Mouse (Mus musculus): ENCODE results near the gene Trim54. TPM values are rescaled to one million over a fixed set of nuclear protein-coding genes. Genes with fewer than 3 reads are reported as not detected.

The Trim54 gene
- polyA plus RNA-seq, 1 experiment from 2014 or later: not detected

DNA sequence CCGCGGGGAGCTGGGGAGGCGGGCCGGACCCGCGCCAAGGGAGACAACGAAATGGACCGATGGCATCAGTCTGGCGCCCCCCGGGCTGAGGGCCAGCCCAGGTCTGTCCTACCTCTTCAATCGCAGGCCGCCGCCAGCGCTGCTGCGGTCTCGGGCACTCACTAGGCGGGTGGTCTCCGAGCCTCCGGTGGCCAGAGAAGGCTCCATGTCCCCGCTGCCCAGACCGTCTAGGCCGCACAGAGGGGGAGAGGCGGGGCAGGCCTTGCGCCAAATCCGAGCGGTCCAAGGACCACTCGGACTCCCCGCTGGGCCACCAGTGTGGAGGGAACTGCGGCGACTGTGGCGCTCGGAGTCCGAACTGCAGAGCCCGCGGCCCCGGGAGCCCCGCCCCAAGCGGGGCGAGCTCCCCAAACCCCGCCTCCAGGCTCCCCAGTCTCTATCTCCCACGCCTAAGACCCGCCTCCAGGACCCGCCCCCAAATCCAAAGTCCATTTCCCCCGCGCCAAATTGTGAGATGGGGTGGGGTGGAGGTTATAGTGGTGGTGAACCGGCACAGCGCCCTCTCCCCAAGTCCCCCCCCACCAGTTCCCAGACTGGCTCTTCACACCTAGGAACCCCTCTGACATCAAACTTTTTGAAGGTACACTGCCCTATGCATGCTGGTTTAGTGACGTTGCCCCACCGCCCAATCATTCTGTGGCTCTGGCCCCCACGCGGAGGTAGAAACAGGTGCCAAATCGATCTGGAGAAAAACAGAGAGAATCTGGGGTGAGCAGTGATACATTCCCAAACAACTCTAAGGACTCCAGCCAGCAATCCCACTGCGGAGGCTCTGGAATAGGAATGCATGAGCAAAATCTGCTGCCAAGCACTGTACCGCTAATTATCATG lies 23.1 kb upstream of the Trim54 start:
- Histone ChIP-seq H3K27ac (no peak overlapping the region), H3K36me3 (ENCODE audit: inconsistent target) (no peaks in the 10 kb centered on the region), H3K4me3 (ENCODE audit: inconsistent target) (no peak overlapping the region), H3K79me2 (ENCODE audit: inconsistent target) (no peaks in the 10 kb centered on the region)
- 4% methylated on average over 49 of the region's 54 CpGs for WGBS (ENCODE audit: missing documents)

DNA sequence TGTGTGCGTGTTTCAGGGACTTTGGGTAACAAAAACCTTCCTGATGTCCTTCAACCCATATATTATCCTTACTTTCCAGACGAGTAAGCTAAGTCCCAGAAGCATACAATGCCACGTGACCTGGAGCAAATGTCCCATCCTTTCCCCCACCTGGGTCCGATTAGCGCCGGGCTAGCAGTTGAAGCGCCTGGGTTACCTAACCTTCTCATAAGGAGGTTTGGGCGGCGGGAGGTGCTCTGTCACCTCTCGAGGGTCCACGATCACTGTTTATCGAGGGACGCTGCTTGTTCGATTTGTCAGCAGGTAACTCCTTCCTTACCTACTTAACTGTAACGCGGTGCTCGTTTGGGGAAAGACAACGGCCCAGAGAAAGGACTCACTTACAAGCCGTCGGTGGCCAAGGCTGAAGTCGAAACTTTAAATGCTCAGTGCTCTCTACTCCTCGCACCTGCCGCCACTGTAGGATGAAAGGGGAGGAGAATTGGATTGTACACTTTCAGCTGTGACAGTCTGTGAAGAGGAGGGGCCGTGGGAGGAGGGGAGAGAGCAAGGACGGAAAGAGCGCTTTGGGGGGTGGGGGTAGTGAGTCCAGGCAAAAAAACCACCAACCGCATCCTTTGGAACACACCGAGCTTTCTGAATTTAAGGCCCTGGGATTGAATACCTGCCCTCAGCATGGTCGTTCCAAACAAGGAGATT lies 22.3 kb upstream of the Trim54 start:
- Histone ChIP-seq H3K27ac (no peak overlapping the region), H3K36me3 (ENCODE audit: inconsistent target) (no peaks in the 10 kb centered on the region), H3K79me2 (ENCODE audit: inconsistent target) (no peaks in the 10 kb centered on the region), H3K4me3 (ENCODE audit: inconsistent target) (no peak overlapping the region)
- WGBS (ENCODE audit: missing documents): 5% methylated on average over 28 of the region's 29 CpGs

DNA sequence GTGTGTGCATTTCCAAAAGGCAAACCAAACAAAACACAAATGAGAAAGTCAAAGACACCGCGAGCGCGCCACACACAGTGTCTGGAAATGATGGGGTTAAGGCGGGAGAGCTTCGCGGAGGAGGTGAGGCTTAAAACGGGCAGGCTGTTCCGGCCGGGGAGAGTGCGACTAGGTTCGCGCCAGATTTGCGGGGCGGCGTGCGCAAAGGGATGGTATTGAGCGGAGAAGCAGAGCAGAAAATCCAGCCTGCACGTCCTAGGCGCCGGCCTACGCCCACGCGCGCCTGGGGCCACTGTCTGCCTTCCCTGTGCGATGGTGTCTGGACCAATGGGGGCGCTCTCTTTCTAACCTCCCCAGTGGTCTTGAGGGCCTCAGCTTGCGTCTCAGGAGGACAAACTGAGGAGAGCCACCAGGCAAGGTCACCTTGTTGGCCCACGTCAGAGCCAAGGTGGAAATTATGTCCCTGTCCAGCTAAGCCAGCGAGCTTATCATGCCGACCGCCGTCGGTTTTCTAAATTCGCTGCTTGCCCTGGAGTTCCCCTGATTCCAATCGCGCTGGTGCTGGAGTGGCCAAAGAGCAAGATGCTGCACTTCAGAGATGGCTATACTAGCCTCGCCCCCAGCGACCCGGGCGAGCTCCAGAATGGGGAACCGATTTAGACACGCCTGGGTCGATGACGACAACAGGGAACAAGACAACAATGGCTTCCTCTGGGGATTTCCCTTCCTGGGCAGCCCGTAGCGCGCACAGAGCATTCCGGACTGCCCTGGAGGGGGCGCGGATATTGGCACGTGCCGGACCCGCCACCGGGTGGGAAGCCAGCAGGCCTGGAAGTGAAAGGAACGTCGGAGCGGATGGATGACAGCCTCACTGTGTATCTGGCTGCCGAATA lies 21.5 kb upstream of the Trim54 start:
- Histone ChIP-seq H3K27ac (no peak overlapping the region), H3K4me3 (ENCODE audit: inconsistent target) (peak overlapping the region; percentile 10; the same call in 1 of the 2 replicates), H3K36me3 (ENCODE audit: inconsistent target) (no peaks in the 10 kb centered on the region), H3K79me2 (ENCODE audit: inconsistent target) (no peaks in the 10 kb centered on the region)
- WGBS (ENCODE audit: missing documents): 1% methylated on average over 59 of the region's 59 CpGs

DNA sequence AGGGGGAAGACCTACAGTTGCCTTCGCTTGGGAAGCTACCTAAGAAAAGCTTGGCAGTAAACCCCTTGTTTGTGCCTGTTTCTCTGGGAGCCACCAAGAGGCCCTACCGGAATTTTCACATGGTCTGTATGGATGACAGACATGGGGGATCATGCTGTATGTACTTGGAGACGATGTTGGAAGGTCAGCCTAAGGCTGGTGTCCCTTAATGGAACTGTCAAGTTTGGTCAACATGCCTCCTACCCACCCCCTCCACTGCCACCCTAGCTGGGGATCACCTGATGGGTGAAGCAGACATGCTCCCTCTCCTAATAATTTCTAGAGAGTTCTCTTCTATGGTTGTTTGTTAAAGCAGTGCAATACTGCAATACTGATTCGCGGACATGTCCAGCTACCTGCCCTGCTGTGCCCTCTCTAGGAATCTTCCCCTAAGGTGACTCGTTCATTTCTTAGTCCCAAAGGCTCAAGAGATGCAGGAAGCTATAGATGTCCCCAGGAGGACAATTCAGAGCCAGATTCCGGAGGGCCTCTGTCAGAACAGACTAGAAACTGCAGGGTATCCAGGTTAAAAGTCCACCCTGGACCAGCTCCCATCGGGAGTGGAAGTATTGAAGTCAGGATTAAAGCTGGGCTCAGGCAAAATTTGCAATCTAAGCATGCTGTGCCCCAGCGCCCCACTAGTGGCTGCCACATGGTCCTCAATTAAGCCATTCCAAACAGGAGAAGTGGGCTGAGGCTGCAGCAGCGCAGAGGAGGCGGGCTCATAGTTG lies 20.6 kb upstream of the Trim54 start:
- no peak overlapping the region for H3K27ac ChIP-seq
- no peaks in the 10 kb centered on the region for H3K79me2 ChIP-seq (ENCODE audit: inconsistent target)
- no peaks in the 10 kb centered on the region for H3K36me3 ChIP-seq (ENCODE audit: inconsistent target)
- H3K4me3 ChIP-seq (ENCODE audit: inconsistent target): peak overlapping the region; percentile 10; the same call in 1 of the 2 replicates
- 40% methylated on average over 11 of the region's 11 CpGs for WGBS (ENCODE audit: missing documents)

DNA sequence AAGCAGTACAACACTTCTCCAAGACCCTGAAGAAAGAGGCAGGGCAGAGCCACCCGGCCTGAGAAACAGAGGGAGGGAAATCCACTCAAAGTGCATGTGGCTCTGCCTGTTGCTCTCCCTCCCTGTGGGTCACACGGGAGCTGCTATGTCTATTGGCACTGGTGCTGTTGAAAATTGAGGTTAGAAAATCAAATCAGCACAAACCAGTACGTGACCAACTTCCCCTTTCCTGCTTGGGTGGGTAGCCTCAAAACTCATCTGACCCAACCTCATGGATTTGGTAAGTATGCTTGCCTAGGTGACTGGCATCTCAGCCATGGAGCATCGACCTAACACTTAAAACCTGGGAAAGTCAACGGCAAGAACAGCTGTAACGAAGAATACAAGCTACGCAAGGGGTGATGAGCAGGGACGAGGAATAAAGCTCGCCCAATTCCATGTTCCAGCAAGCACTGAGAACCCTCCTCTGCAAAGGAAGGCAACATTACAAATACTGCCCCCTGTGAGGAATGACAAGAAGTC lies 10.6 kb upstream of the Trim54 start, which contains the start of gene Dnajc5g:
TSS of gene Dnajc5g (plus strand) at position 472 of the 522 bp plus-strand sequence.
- Histone ChIP-seq H3K27ac (no peak within 1 kb of the TSS), H3K79me2 (ENCODE audit: inconsistent target) (no peaks in the 10 kb centered on the region), H3K36me3 (ENCODE audit: inconsistent target) (no peaks in the 10 kb centered on the region), H3K4me3 (ENCODE audit: inconsistent target) (no peak within 1 kb of the TSS)
- 52% methylated on average over 9 of the region's 9 CpGs for WGBS (ENCODE audit: missing documents)

DNA sequence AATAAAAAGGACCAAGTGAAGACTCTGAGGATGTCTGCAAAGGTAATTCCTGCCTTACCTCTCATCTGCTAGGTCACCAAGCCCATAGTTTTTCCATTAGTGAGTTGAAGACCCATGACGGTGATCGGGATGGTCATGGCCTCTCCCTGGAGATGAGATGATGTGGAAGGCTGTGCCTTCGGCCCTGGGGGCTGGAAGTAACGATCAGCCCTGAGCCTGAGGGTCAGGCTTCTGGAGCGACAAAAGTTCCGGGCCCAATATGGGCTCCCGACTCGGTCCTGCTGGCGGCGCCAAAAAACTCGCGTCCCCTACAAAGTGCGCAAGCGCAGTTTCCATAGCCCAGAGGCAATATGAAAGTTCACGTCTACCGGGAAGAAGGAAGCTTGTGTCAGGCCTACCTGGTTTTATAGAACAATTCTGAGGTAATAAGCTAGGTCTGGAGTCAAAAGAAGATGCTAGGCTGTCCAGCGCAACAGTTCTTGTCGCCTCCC lies 8.5 kb upstream of the Trim54 start, which contains the start of gene Slc30a3:
TSS of gene Slc30a3 (minus strand) at position 238 of the 491 bp plus-strand sequence.
- no peak within 1 kb of the TSS for H3K4me3 ChIP-seq (ENCODE audit: inconsistent target)
- 92% methylated on average over 18 of the region's 18 CpGs for WGBS (ENCODE audit: missing documents)
- H3K27ac ChIP-seq: no peak within 1 kb of the TSS
- H3K79me2 ChIP-seq (ENCODE audit: inconsistent target): no peaks in the 10 kb centered on the region
- H3K36me3 ChIP-seq (ENCODE audit: inconsistent target): no peaks in the 10 kb centered on the region

DNA sequence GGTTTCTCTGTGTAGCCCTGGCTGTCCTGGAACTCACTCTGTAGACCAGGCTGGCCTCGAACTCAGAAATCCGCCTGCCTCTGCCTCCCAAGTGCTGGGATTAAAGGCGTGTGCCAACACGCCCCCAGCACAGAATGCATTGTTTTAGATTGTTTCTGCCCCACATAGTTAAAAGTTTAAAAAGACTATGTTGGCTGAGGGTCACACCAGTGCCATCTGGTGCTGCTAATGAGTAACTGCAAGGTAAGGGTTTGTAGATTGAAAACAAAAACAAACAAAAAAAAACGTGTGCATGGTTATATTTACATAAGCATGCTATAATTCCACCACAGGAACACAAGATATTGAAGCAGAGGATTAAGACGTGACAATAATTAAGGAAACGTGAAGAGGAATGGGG lies 5.7 kb upstream of the Trim54 start:
- Histone ChIP-seq H3K36me3 (ENCODE audit: inconsistent target) (no peaks in the 10 kb centered on the region), H3K4me3 (ENCODE audit: inconsistent target) (no peak overlapping the region), H3K27ac (no peak overlapping the region), H3K79me2 (ENCODE audit: inconsistent target) (no peaks in the 10 kb centered on the region)
- WGBS (ENCODE audit: missing documents): 22% methylated on average over 7 of the region's 7 CpGs

DNA sequence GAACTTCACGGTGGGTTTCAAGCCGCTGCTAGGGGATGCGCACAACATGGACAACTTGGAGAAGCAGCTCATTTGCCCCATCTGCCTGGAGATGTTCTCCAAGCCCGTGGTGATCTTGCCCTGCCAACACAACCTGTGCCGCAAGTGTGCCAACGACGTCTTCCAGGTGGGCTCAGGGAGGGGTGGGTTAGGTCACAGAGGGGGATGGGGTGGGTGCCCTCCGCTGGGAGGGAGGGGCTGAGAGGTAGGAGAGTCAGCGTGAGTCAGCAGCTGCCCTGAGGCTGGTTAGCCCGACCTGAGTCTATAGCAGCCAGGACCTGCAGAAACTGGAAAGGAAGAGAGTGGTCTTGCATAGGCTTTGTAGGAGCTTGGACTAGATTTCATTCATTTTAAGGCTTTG lies 400 bp downstream of the Trim54 start:
- WGBS (ENCODE audit: missing documents): 36% methylated on average over 10 of the region's 10 CpGs
- no peak overlapping the region for H3K27ac ChIP-seq
- H3K79me2 ChIP-seq (ENCODE audit: inconsistent target): no peaks in the 10 kb centered on the region
- H3K4me3 ChIP-seq (ENCODE audit: inconsistent target): no peak overlapping the region
- no peaks in the 10 kb centered on the region for H3K36me3 ChIP-seq (ENCODE audit: inconsistent target)

DNA sequence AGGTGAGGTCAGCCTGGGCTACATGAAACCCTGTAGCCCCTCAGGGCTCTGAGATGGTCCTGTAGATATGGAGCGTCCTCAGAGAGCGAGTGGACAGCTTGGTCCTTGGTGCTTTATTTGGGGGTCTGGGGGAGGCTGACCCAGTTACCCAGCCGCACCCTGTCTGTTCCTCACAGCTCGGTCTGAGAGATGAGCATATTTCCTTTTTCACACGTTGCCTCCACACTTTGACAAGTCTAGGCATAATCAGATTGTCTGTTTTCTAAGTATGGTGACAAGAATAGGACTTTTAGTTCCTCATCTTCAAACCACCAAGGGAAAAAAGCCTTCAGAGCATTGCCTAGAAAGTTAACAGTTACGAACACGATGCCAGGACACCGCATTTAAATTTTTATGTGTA lies 4.6 kb downstream of the Trim54 start:
- H3K36me3 ChIP-seq (ENCODE audit: inconsistent target): no peaks in the 10 kb centered on the region
- H3K4me3 ChIP-seq (ENCODE audit: inconsistent target): no peak overlapping the region
- no peaks in the 10 kb centered on the region for H3K79me2 ChIP-seq (ENCODE audit: inconsistent target)
- no peak overlapping the region for H3K27ac ChIP-seq
- whole genome bisulfite sequencing (ENCODE audit: missing documents): 51% methylated on average over 8 of the region's 8 CpGs

DNA sequence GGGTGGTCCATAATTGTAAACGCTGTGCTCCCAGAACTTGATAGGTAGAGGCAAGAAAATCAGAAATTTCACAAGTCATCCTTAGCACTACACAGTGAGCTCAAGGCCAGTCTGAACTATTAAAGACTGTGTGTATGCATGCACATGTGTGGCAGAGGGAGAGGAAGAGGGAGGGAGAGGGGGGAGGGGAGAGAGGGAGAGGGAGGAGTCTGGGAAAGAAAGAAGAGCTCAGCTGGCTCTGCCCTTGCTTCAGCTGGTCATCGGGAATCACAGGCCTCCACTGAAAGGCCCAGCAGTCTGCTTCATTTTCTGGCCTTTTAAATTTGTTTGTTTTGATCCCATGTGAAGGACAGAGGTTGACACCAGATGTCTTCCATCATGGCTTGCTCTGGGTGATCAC lies 7.0 kb downstream of the Trim54 start:
- H3K4me3 ChIP-seq (ENCODE audit: inconsistent target): no peak overlapping the region
- no peaks in the 10 kb centered on the region for H3K36me3 ChIP-seq (ENCODE audit: inconsistent target)
- H3K79me2 ChIP-seq (ENCODE audit: inconsistent target): no peaks in the 10 kb centered on the region
- H3K27ac ChIP-seq: no peak overlapping the region
- 48% methylated on average over 2 of the region's 2 CpGs for WGBS (ENCODE audit: missing documents)

DNA sequence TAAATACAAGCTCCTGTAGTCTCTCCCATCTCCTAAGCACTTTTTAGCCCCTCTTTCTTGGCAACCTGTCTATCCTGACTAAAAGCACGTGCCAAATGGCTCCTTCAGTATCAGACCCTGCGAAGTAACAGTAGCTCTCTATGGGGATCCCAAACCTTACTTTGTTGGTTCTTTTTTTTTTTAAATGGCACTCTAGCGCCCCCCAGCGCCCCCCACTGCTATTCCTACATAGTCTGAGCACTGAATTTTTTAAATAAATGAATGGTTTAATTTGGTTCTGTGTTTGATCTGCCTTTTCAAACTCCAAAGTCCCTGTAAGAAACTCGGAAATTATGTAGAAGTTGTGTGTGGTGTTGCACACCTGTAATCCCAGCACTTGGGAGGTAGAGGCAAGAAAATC lies 9.5 kb downstream of the Trim54 start:
- no peaks in the 10 kb centered on the region for H3K36me3 ChIP-seq (ENCODE audit: inconsistent target)
- no peak overlapping the region for H3K27ac ChIP-seq
- no peaks in the 10 kb centered on the region for H3K79me2 ChIP-seq (ENCODE audit: inconsistent target)
- H3K4me3 ChIP-seq (ENCODE audit: inconsistent target): no peak overlapping the region
- WGBS (ENCODE audit: missing documents): 45% methylated on average over 5 of the region's 5 CpGs

DNA sequence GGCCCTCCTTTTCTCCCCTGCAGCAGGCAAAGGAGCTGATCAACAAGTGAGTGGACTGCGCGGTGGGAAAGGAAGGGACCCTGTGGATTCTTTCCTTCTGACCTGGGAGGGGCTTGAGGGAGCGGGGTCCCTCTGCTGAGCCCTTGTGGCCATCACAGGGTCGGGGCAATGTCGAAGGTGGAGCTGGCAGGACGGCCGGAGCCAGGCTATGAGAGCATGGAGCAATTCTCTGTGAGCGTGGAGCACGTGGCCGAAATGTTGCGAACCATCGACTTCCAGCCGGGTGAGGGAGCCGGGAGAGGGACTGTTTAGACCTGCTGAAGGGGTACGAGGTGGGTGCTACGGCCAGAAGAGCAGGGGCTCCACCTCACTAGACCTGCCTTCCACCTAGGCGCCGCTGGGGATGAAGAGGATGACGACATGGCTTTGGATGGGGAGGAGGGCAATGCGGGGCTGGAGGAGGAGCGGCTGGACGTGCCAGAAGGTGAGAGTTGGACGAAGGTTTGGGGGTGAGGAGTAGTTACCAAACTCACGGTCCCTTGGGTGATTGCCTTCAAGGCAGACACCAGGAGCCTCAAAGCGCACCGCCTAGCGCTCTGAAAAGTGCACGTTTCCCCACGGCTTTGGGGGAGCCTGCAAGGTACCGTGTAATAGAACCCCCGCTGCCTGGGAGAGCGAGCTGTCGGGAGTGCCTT lies 20.4 kb downstream of the Trim54 start:
- Histone ChIP-seq H3K79me2 (ENCODE audit: inconsistent target) (no peaks in the 10 kb centered on the region), H3K4me3 (ENCODE audit: inconsistent target) (no peak overlapping the region), H3K36me3 (ENCODE audit: inconsistent target) (peaks cover 7% of the 10 kb centered on the region), H3K27ac (no peak overlapping the region)
- 10% methylated on average over 33 of the region's 33 CpGs for WGBS (ENCODE audit: missing documents)

DNA sequence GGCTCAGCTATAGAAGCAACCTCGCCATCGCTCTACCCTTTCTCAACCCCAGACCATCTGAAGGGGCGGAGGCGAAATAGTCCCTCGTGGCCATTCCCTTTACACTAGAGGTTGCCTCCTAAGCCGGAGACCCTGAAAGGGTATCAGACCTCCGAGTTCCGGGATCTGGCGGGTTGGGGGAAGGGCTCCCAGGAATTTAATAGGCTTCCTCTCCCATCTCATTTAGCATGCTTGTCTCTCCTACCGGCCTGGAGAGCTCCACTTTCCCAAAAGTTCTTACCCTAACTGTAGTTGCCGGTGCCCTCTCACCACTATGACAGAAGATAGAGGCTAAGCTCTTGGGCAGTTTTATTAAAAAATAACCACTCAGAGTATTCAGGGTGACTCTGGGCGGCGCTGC lies 21.1 kb downstream of the Trim54 start:
- peaks cover 9% of the 10 kb centered on the region for H3K36me3 ChIP-seq (ENCODE audit: inconsistent target)
- H3K27ac ChIP-seq: no peak overlapping the region
- H3K79me2 ChIP-seq (ENCODE audit: inconsistent target): no peaks in the 10 kb centered on the region
- WGBS (ENCODE audit: missing documents): 10% methylated on average over 13 of the region's 13 CpGs
- no peak overlapping the region for H3K4me3 ChIP-seq (ENCODE audit: inconsistent target)
